Mouse (Mus musculus): ENCODE measurements around the gene Tmem8b. TPM values are rescaled to one million over a fixed set of nuclear protein-coding genes. Genes with fewer than 3 reads are reported as not detected.

Gene Tmem8b
- total RNA-seq, 1 experiment from 2014 or later, result 1.4 TPM

GRCm38 (mm10) chr4:43655656-43656338, 13.0 kb upstream of the Tmem8b start:
- ATAC-seq (replicated peaks; ENCODE audit: low read depth, poor library complexity, severe bottlenecking), result no peak

- peak; percentile 94 for ATAC-seq (replicated peaks; ENCODE audit: low read depth, poor library complexity, severe bottlenecking)
Measured at GRCm38 (mm10) chr4:43656339-43657109, 12.2 kb upstream of the Tmem8b start, which contains the start of gene Hint2. Hint2 (minus strand) TSS chr4:43656466.

GRCm38 (mm10) chr4:43657146-43657545, 11.6 kb upstream of the Tmem8b start:
- no peak for ATAC-seq (replicated peaks; ENCODE audit: low read depth, poor library complexity, severe bottlenecking)

DNA sequence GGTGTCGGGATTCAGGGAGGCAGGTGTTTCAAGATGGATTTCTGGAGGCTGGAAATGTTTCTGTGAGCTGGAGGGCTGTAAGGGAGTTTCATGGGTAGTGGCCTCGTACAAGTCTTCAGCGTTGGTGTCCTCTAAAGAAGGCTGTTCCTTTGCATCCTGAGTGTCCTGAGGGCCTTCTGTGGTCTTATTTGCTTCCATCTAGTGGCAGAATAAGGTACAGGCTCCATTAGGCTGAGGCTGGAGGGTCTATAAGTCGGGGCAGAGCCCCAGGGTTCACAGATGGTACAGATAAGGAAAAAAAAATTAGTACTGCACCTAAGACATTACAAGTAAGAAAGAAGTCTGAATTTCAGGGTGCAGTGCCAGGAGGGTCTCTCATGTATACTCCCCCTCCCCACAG, 2.4 kb upstream of the Tmem8b start:
- ATAC-seq (replicated peaks; ENCODE audit: low read depth, poor library complexity, severe bottlenecking), result peak; percentile 60; the same call in 1 of the 2 replicates

GRCm38 (mm10) chr4:43669428-43669794, 640 bp downstream of the Tmem8b start:
- 0 out of 2 replicates have a peak, but pooled peaks have one; percentile 13 for ATAC-seq (replicated peaks; ENCODE audit: low read depth, poor library complexity, severe bottlenecking)

- peak; percentile 67 for ATAC-seq (replicated peaks; ENCODE audit: low read depth, poor library complexity, severe bottlenecking)
Measured at GRCm38 (mm10) chr4:43672070-43672469, 3.3 kb downstream of the Tmem8b start.

- ATAC-seq (replicated peaks; ENCODE audit: low read depth, poor library complexity, severe bottlenecking), result no peak
Measured at GRCm38 (mm10) chr4:43673703-43674102, 4.9 kb downstream of the Tmem8b start.

DNA sequence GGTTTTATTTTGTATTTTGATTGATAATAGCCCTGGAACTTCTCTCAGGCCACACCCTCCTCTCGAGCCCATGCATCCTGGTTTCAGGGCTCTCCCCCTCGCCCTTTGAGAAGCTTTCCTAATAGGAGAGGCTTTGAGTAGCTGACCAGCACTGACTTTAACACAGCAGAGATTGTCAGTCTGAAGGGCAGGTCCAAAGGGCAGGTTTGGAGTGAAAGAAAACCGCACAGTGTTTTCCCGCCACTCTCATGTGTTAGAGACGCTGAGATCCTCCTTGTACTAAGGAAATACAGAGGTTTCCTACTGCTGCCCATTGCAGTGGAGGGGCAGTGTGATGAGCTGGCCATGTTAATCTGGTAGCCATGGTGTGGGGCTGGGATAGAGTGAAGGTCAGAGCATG, 6.2 kb downstream of the Tmem8b start:
- ATAC-seq (replicated peaks; ENCODE audit: low read depth, poor library complexity, severe bottlenecking), result no peak

- ATAC-seq (replicated peaks; ENCODE audit: low read depth, poor library complexity, severe bottlenecking), result no peak
Measured at GRCm38 (mm10) chr4:43675608-43676007, 6.8 kb downstream of the Tmem8b start.

DNA sequence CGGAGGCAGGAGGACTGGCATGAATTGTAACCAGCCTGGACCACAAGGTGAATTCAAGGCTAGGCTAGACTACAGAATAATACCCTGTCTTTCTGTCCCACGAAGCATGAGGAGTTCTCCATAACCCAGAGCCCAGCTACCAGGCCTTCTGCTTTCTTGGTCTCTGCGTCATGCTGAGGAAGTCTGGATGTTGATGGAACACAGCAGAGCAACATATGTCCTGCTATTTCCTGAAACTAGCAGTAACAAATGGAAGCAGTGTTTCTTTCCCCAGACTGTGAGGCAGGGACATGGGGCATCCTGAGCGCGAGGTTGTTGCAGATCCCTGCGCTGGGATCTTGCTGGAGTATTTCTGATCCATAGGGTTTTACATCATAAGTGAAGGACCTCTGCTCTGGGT, 9.8 kb downstream of the Tmem8b start:
- ATAC-seq (replicated peaks; ENCODE audit: low read depth, poor library complexity, severe bottlenecking), result no peak

GRCm38 (mm10) chr4:43679416-43680043, 10.8 kb downstream of the Tmem8b start:
- ATAC-seq (replicated peaks; ENCODE audit: low read depth, poor library complexity, severe bottlenecking), result no peak

- ATAC-seq (replicated peaks; ENCODE audit: low read depth, poor library complexity, severe bottlenecking), result no peak
Measured at GRCm38 (mm10) chr4:43690021-43690420, 21.2 kb downstream of the Tmem8b start.

- no peak for ATAC-seq (replicated peaks; ENCODE audit: low read depth, poor library complexity, severe bottlenecking)
Measured at GRCm38 (mm10) chr4:43691026-43691425, 22.3 kb downstream of the Tmem8b start.

DNA sequence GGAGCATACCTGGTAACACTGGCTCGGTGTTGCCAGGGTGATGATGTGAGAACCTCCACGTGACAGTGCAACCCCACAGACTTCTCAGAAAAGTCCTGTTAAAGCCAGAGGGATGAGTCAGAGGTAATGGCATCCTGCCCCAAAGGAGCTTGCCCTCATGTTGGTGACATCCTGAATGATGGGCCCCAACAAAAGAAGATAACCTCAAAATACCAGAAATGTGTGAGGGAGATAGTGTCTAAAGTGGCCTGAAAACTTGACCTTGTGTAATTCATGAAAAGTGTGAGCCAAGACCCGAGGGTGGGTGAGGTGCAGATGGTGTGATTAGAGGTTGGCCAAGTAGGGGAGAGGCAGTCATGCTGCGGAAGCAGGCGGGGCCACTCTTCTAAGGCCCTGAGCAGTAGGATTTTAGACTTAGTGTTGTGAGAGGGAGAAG, 25.1 kb downstream of the Tmem8b start:
- peak; percentile 76 for ATAC-seq (replicated peaks; ENCODE audit: low read depth, poor library complexity, severe bottlenecking)

- peak; percentile 33 for ATAC-seq (replicated peaks; ENCODE audit: low read depth, poor library complexity, severe bottlenecking)
Measured at GRCm38 (mm10) chr4:43694439-43695248, 25.9 kb downstream of the Tmem8b start.

DNA sequence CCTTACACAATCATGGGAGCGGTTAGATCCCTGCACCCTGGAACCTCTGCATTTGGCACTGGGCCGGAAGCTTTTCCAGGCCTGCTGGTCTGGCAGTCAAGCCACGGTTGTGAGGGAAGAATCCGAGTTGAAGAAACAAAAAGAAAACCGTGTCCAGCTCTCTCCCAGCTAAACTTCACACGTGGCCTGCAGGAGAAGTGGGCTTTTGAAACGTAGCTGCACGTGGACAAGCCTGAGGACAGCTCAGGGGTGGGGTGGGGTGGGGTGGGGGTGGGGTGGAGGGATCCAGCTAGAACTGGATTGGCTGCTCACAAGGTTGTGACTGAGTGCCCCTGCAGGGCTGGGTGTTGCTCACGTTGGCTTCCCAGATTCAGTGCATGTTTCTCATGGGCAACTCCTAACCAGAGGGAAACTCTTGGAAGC, 26.5 kb downstream of the Tmem8b start:
- ATAC-seq (replicated peaks; ENCODE audit: low read depth, poor library complexity, severe bottlenecking), result no peak

- no peak for ATAC-seq (replicated peaks; ENCODE audit: low read depth, poor library complexity, severe bottlenecking)
Measured at GRCm38 (mm10) chr4:43696561-43696960, 27.8 kb downstream of the Tmem8b start.

DNA sequence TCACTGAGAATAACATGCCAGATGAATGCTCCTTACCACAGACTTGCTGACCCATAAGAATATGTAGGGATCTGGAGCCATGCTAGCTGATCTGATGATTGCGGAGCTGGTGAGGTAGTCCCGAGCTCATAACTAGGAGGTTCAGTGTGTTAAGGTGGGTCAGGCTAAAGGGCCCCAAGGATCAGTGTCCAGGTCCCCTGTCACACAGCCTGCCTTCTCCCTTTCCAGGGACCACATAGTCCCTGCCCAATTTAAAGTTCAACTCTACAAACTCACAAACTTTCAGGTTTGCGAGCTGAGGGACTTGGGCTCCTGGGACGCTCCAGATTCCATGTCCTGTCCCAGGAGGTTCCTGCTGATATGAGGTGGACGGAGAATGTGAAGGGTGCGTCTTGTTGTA, 31.9 kb downstream of the Tmem8b start, which contains the start of gene Olfr70:
Gene Olfr70 (minus strand): TSS at position 101 of the 400 bp plus-strand sequence.
- ATAC-seq (replicated peaks; ENCODE audit: low read depth, poor library complexity, severe bottlenecking), result no peak

GRCm38 (mm10) chr4:43703439-43703838, 34.7 kb downstream of the Tmem8b start:
- no peak for ATAC-seq (replicated peaks; ENCODE audit: low read depth, poor library complexity, severe bottlenecking)

GRCm38 (mm10) chr4:43703851-43704250, 35.1 kb downstream of the Tmem8b start:
- ATAC-seq (replicated peaks; ENCODE audit: low read depth, poor library complexity, severe bottlenecking), result no peak

Measured in common myeloid progenitor, adult 5-6 weeks (primary cell).